ENCODE assay signal across 9 mouse cellular contexts in genomic region chr9:96824026-96824425, GRCm38 (mm10).
DNase-seq lines count a peak whose midpoint lies in the region; TF ChIP-seq lines count a peak whose summit lies in the region.
"Had no signal": no experiment of that assay in that cellular context is flagged by ENCODE, and none has a peak within 500 bp of the region (broad histone marks: within the 10 kb centered on the region; RNA-seq: fewer than 3 reads in every experiment).

No protein-coding gene starts in this region.

- DNase-seq in cerebellum, adult 18-20 months, result peak; percentile 45 to 50
- DNase-seq in cerebellum, postnatal 10 days, result no peak
- peak; percentile 16 for DNase-seq in kidney, adult 18-20 months
- no peak for DNase-seq in kidney, postnatal 14 days
- peak; percentile 13 for DNase-seq in 3T3-L1 (ENCODE audit: low read depth, low spot score)
- peak; percentile 35 for DNase-seq in brain, embryonic 14.5 days (ENCODE audit: low read depth)
- no peak for DNase-seq in thymus, adult 18-20 months
- DNase-seq in spleen, adult 18-20 months, result no peak
- DNase-seq: forebrain, postnatal 0 days had no signal

- TF ChIP-seq CTCF in brain, embryonic 14.5 days (IDR thresholded peaks at IDR 0.05; ENCODE audit: borderline replicate concordance, extremely low read depth, insufficient read depth, insufficient read length), result no peak

- no peak for TF ChIP-seq POLR2A in brain, embryonic 14.5 days (IDR thresholded peaks at IDR 0.05; ENCODE audit: borderline replicate concordance, extremely low read depth, insufficient read depth, insufficient read length, poor library complexity, severe bottlenecking)

Comparison
In these comparisons a context has a peak if more than half of its experiments do, and no peak if none do; other contexts are left out.
1. DNase-seq: peak in cerebellum, adult 18-20 months (2 of 2), kidney, adult 18-20 months (single experiment), 3T3-L1 (single experiment) and brain, embryonic 14.5 days (single experiment); none in cerebellum, postnatal 10 days (0 of 2), kidney, postnatal 14 days (single experiment), thymus, adult 18-20 months (0 of 2) and spleen, adult 18-20 months (0 of 2).